In the genomic region with DNA sequence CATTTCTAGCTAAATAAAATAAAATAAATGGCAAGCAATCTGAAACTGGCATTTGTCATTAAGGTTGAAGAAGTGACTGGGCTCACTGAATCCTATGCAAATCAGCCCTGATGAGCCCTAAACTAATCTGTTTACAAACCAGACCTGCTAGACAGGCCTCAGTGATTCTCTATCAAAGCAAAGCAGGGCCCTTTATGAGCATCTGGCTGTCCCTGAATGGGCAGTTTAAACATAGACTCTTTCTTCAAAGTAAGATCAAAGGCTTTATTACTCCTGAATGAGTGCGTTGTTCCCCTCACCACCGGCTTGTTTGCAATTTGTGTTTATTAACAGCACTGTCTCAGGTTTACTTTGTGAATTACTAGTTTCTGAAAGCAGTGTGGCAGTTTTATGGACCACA, we compare ENCODE assay signal across 16 mouse cellular contexts.
"Had no signal": no experiment of that assay in that cellular context is flagged by ENCODE, and none has a peak within 500 bp of the region (broad histone marks: within the 10 kb centered on the region; RNA-seq: fewer than 3 reads in every experiment).

No protein-coding gene starts in this region.

- H3K36me3 ChIP-seq: liver, embryonic 13.5 days; midbrain, embryonic 15.5 days; neural tube, embryonic 15.5 days had no signal

- DNase-seq: kidney, postnatal 14 days; kidney, postnatal 4 days; left cerebral cortex, postnatal 4 days; liver; liver, embryonic 13.5 days; lung, adult 2 months; lung, postnatal 14 days; lung, postnatal 4 days; right cerebral cortex, postnatal 25 days; thymus, adult 18-20 months; thymus, postnatal 36 days had no signal

- H3K27ac ChIP-seq: limb, embryonic 13.5 days; liver, embryonic 13.5 days; midbrain, embryonic 12.5 days; midbrain, embryonic 15.5 days; neural tube, embryonic 12.5 days; neural tube, embryonic 15.5 days had no signal

- H3K27me3 ChIP-seq: liver, embryonic 13.5 days; midbrain, embryonic 12.5 days; midbrain, embryonic 15.5 days; neural tube, embryonic 12.5 days; neural tube, embryonic 15.5 days had no signal

- H3K4me3 ChIP-seq: limb, embryonic 13.5 days; liver, embryonic 13.5 days; midbrain, embryonic 12.5 days; midbrain, embryonic 15.5 days; neural tube, embryonic 12.5 days; neural tube, embryonic 15.5 days had no signal

- H3K4me1 ChIP-seq: liver, embryonic 13.5 days; midbrain, embryonic 15.5 days had no signal

- H3K9me3 ChIP-seq: liver, embryonic 13.5 days; midbrain, embryonic 15.5 days; neural tube, embryonic 15.5 days had no signal
